Mouse (Mus musculus) embryo, embryonic 11.5 days (tissue): ENCODE results near the gene Smim20.
A peak's percentile ranks its signal among the peaks of the same experiment; 100 is the strongest.

Experiments used
- DNase-seq: peaks from one replicate; pipeline ENCODE4 v3.0.0-alpha.2; 2012; ENCODE audit warnings: low read depth, low spot score

Gene Smim20

GRCm38 (mm10) chr5:53266931-53267853, at the start of gene Smim20:
Gene Smim20, plus strand, starts transcription at chr5:53267083.
- DNase-seq = peak; percentile 78

- no peak for DNase-seq
Observed at GRCm38 (mm10) chr5:53225434-53225833, 41.4 kb upstream of the Smim20 start.

- DNase-seq = no peak
Observed at GRCm38 (mm10) chr5:53230560-53230959, 36.3 kb upstream of the Smim20 start.

- DNase-seq = no peak
Observed at GRCm38 (mm10) chr5:53235551-53235950, 31.3 kb upstream of the Smim20 start.

GRCm38 (mm10) chr5:53236136-53236535, 30.7 kb upstream of the Smim20 start:
- no peak for DNase-seq

GRCm38 (mm10) chr5:53236749-53237148, 30.1 kb upstream of the Smim20 start:
- no peak for DNase-seq

GRCm38 (mm10) chr5:53238761-53239160, 28.1 kb upstream of the Smim20 start:
- no peak for DNase-seq

- DNase-seq = no peak
Observed at GRCm38 (mm10) chr5:53239189-53239588, 27.7 kb upstream of the Smim20 start.

GRCm38 (mm10) chr5:53239831-53240440, 26.9 kb upstream of the Smim20 start:
- DNase-seq = no peak

GRCm38 (mm10) chr5:53241109-53241508, 25.8 kb upstream of the Smim20 start:
- DNase-seq = no peak

- DNase-seq = no peak
Observed at GRCm38 (mm10) chr5:53241963-53242362, 24.9 kb upstream of the Smim20 start.

GRCm38 (mm10) chr5:53242865-53243499, 23.9 kb upstream of the Smim20 start:
- no peak for DNase-seq

- DNase-seq = no peak
Observed at GRCm38 (mm10) chr5:53243933-53244332, 22.9 kb upstream of the Smim20 start.

- no peak for DNase-seq
Observed at GRCm38 (mm10) chr5:53248499-53248898, 18.4 kb upstream of the Smim20 start.

- no peak for DNase-seq
Observed at GRCm38 (mm10) chr5:53249431-53250061, 17.3 kb upstream of the Smim20 start.

- no peak for DNase-seq
Observed at GRCm38 (mm10) chr5:53254154-53254553, 12.7 kb upstream of the Smim20 start.

- no peak for DNase-seq
Observed at GRCm38 (mm10) chr5:53254821-53255220, 12.1 kb upstream of the Smim20 start.

GRCm38 (mm10) chr5:53258038-53258786, 8.7 kb upstream of the Smim20 start:
- no peak for DNase-seq

GRCm38 (mm10) chr5:53259894-53260293, 7.0 kb upstream of the Smim20 start:
- DNase-seq = no peak

GRCm38 (mm10) chr5:53261999-53262398, 4.9 kb upstream of the Smim20 start:
- DNase-seq = no peak

- DNase-seq = no peak
Observed at GRCm38 (mm10) chr5:53264061-53264460, 2.8 kb upstream of the Smim20 start.
